Mouse (Mus musculus): Measurements from ENCODE around the gene Nemp2. TPM values are rescaled to one million over a fixed set of nuclear protein-coding genes. Genes with fewer than 3 reads are reported as not detected.

Nemp2 gene
- polyA plus RNA-seq, 2 experiments, result 1.6 to 2.6 TPM

DNA sequence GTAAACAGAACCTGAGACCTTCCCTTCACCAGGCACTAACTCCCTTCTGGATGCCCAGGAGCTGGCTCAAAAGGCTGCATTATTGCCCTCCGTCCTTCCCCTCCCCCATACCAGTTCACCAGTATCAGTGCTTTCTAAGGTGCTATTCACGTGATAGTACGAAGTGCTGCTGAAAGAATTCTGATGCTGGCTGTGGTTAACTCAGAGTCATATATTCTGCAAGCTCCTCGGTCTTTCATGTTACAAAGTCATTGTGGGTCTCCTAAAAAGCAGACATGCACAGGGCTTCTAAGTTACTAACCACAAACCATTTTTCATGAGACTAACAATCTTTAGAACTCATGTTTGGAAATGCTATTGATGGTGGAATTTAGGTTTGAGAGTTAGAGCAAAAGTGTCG is 19.6 kb downstream of the Nemp2 start:
- no peak for DNase-seq (ENCODE audit: low read depth in 3 of 3, low spot score in 3 of 3)
- no peak overlapping the region for H3K9ac ChIP-seq (replicated peaks)
- H3K36me3 ChIP-seq (replicated peaks; ENCODE audit: control insufficient read depth, insufficient read depth, low read depth), result no peaks in the 10 kb centered on the region; the same call in 1 of the 2 replicates
- no peaks in the 10 kb centered on the region for H3K9me3 ChIP-seq (ENCODE audit: control insufficient read depth, low read length)
- no peaks in the 10 kb centered on the region for H3K27me3 ChIP-seq (ENCODE audit: control insufficient read depth, insufficient read depth, low read length)
- H3K4me2 ChIP-seq (ENCODE audit: low read depth), result no peak overlapping the region
- no peaks in the 10 kb centered on the region; a peak in 1 of 4 replicates for H3K4me1 ChIP-seq (replicated peaks; ENCODE audit: control insufficient read depth in 2 of 2, insufficient read depth in 2 of 2, low read length in 1 of 2)
- no peak overlapping the region for H3K4me3 ChIP-seq (ENCODE audit: insufficient read depth in 1 of 2, low read depth in 2 of 2, low read length in 2 of 2)
- ATAC-seq (ENCODE audit: insufficient read depth), result no peak
- 57% methylated on average over 5 of the region's 5 CpGs for WGBS (ENCODE audit: insufficient replicate concordance)
- TF ChIP-seq CTCF (IDR thresholded peaks at IDR 0.05; ENCODE audit: low read depth) (no peak), EP300 (IDR thresholded peaks at IDR 0.05; ENCODE audit: low read depth) (no peak)
- no peak overlapping the region for H3K27ac ChIP-seq

- 57% methylated on average over 3 of the region's 3 CpGs for WGBS (ENCODE audit: insufficient replicate concordance)
- H3K4me1 ChIP-seq (replicated peaks; ENCODE audit: control insufficient read depth in 2 of 2, insufficient read depth in 2 of 2, low read length in 1 of 2), result no peaks in the 10 kb centered on the region; a peak in 1 of 4 replicates
- no peaks in the 10 kb centered on the region for H3K27me3 ChIP-seq (ENCODE audit: control insufficient read depth, insufficient read depth, low read length)
- no peaks in the 10 kb centered on the region for H3K9me3 ChIP-seq (ENCODE audit: control insufficient read depth, low read length)
- no peak for TF ChIP-seq CTCF (IDR thresholded peaks at IDR 0.05; ENCODE audit: low read depth)
- no peak for TF ChIP-seq EP300 (IDR thresholded peaks at IDR 0.05; ENCODE audit: low read depth)
- no peak overlapping the region for H3K27ac ChIP-seq
- no peak overlapping the region for H3K4me3 ChIP-seq (ENCODE audit: insufficient read depth in 1 of 2, low read depth in 2 of 2, low read length in 2 of 2)
- no peak overlapping the region for H3K9ac ChIP-seq (replicated peaks)
- no peaks in the 10 kb centered on the region; the same call in 1 of the 2 replicates for H3K36me3 ChIP-seq (replicated peaks; ENCODE audit: control insufficient read depth, insufficient read depth, low read depth)
- DNase-seq (ENCODE audit: low read depth in 3 of 3, low spot score in 3 of 3), result no peak
- ATAC-seq (ENCODE audit: insufficient read depth), result no peak
- no peak overlapping the region for H3K4me2 ChIP-seq (ENCODE audit: low read depth)
Measured at GRCm38 (mm10) chr1:52652601-52653253, 22.2 kb downstream of the Nemp2 start.

GRCm38 (mm10) chr1:52653366-52653765 is 22.9 kb downstream of the Nemp2 start:
- no peak overlapping the region for H3K27ac ChIP-seq
- no peaks in the 10 kb centered on the region; the same call in 1 of the 2 replicates for H3K36me3 ChIP-seq (replicated peaks; ENCODE audit: control insufficient read depth, insufficient read depth, low read depth)
- H3K4me1 ChIP-seq (replicated peaks; ENCODE audit: control insufficient read depth in 2 of 2, insufficient read depth in 2 of 2, low read length in 1 of 2), result no peaks in the 10 kb centered on the region; a peak in 1 of 4 replicates
- TF ChIP-seq EP300 (IDR thresholded peaks at IDR 0.05; ENCODE audit: low read depth) (no peak), CTCF (IDR thresholded peaks at IDR 0.05; ENCODE audit: low read depth) (no peak)
- no peak for DNase-seq (ENCODE audit: low read depth in 3 of 3, low spot score in 3 of 3)
- no peaks in the 10 kb centered on the region for H3K27me3 ChIP-seq (ENCODE audit: control insufficient read depth, insufficient read depth, low read length)
- H3K9ac ChIP-seq (replicated peaks), result no peak overlapping the region
- WGBS (ENCODE audit: insufficient replicate concordance), result 25% methylated on average over 1 of the region's 1 CpGs
- ATAC-seq (ENCODE audit: insufficient read depth), result no peak
- H3K4me3 ChIP-seq (ENCODE audit: insufficient read depth in 1 of 2, low read depth in 2 of 2, low read length in 2 of 2), result no peak overlapping the region
- H3K9me3 ChIP-seq (ENCODE audit: control insufficient read depth, low read length), result no peaks in the 10 kb centered on the region
- no peak overlapping the region for H3K4me2 ChIP-seq (ENCODE audit: low read depth)

GRCm38 (mm10) chr1:52655153-52655552 is 24.6 kb downstream of the Nemp2 start:
- Histone ChIP-seq H3K4me3 (ENCODE audit: insufficient read depth in 1 of 2, low read depth in 2 of 2, low read length in 2 of 2) (no peak overlapping the region), H3K9me3 (ENCODE audit: control insufficient read depth, low read length) (no peaks in the 10 kb centered on the region), H3K4me1 (replicated peaks; ENCODE audit: control insufficient read depth in 2 of 2, insufficient read depth in 2 of 2, low read length in 1 of 2) (no peaks in the 10 kb centered on the region; a peak in 1 of 4 replicates), H3K27me3 (ENCODE audit: control insufficient read depth, insufficient read depth, low read length) (no peaks in the 10 kb centered on the region), H3K36me3 (replicated peaks; ENCODE audit: control insufficient read depth, insufficient read depth, low read depth) (no peaks in the 10 kb centered on the region), H3K9ac (replicated peaks) (no peak overlapping the region), H3K27ac (no peak overlapping the region), H3K4me2 (ENCODE audit: low read depth) (no peak overlapping the region)
- ATAC-seq (ENCODE audit: insufficient read depth), result no peak
- TF ChIP-seq CTCF (IDR thresholded peaks at IDR 0.05; ENCODE audit: low read depth) (no peak), EP300 (IDR thresholded peaks at IDR 0.05; ENCODE audit: low read depth) (no peak)
- no peak for DNase-seq (ENCODE audit: low read depth in 3 of 3, low spot score in 3 of 3)
- 21% methylated on average over 4 of the region's 4 CpGs for WGBS (ENCODE audit: insufficient replicate concordance)

DNA sequence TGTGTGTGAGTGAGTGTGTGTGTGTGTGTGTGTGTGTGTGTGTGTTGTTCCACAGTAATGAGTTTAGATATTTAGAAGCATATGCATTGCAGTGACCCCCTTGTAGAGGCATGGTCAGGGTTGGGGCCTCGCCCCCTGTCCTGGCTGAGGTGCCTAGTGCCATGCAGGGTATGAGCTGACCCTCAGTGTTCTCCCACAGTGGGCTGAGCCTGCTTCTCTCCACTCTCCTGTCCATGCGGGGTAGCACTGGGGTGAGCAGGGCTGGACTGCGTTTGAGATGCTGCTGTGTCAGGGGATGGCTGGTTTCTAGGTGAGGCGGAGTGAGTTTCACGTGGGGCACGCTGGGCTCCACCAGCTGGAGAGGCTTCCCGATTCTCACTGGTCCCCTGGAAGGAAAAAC is 27.7 kb downstream of the Nemp2 start:
- 76% methylated on average over 7 of the region's 7 CpGs for WGBS (ENCODE audit: insufficient replicate concordance)
- H3K9ac ChIP-seq (replicated peaks), result no peak overlapping the region
- H3K4me3 ChIP-seq (ENCODE audit: insufficient read depth in 1 of 2, low read depth in 2 of 2, low read length in 2 of 2), result no peak overlapping the region
- no peaks in the 10 kb centered on the region for H3K36me3 ChIP-seq (replicated peaks; ENCODE audit: control insufficient read depth, insufficient read depth, low read depth)
- TF ChIP-seq EP300 (IDR thresholded peaks at IDR 0.05; ENCODE audit: low read depth) (no peak), CTCF (IDR thresholded peaks at IDR 0.05; ENCODE audit: low read depth) (no peak)
- no peak for ATAC-seq (ENCODE audit: insufficient read depth)
- DNase-seq (ENCODE audit: low read depth in 3 of 3, low spot score in 3 of 3), result no peak
- H3K4me1 ChIP-seq (replicated peaks; ENCODE audit: control insufficient read depth in 2 of 2, insufficient read depth in 2 of 2, low read length in 1 of 2), result no peaks in the 10 kb centered on the region
- H3K9me3 ChIP-seq (ENCODE audit: control insufficient read depth, low read length), result no peaks in the 10 kb centered on the region
- no peak overlapping the region for H3K4me2 ChIP-seq (ENCODE audit: low read depth)
- H3K27ac ChIP-seq, result no peak overlapping the region
- no peaks in the 10 kb centered on the region for H3K27me3 ChIP-seq (ENCODE audit: control insufficient read depth, insufficient read depth, low read length)
